Mouse (Mus musculus) adrenal gland, postnatal 14 days (tissue): Measurements from ENCODE around the gene Ublcp1. TPM values are rescaled to one million over a fixed set of nuclear protein-coding genes. Genes with fewer than 3 reads are reported as not detected.
A peak's percentile ranks its signal among the peaks of the same experiment; 100 is the strongest.

Source experiments
- DNase-seq: peaks from one replicate; pipeline ENCODE4 v3.0.0; 2021; ENCODE audit warnings: mixed read lengths
- long read RNA-seq, 2 experiments: library from polyadenylated mRNA; stranded (forward); transcript quantifications; one replicate each; pipeline ENCODE4 v2.0.0; 2021
- total RNA-seq: library from RNA; stranded (reverse); gene quantifications from 2 replicates; pipeline ENCODE4 v1.2.3, GENCODE M21; 2021

The Ublcp1 gene
- total RNA-seq = 41.8 and 42.6 TPM in 2 replicates
- long read RNA-seq, experiment 1, transcript Ublcp1-201 (11 exons, 2,088 nt) = major isoform, 54 of 66 reads
- long read RNA-seq, experiment 1, partial matches to known transcripts = 2 of 66 reads
- long read RNA-seq, experiment 1, other reads (novel, unspliced or antisense) = 10 of 66 reads
- long read RNA-seq, experiment 2, transcript Ublcp1-201 (11 exons, 2,088 nt) = major isoform, 49 of 62 reads
- long read RNA-seq, experiment 2, partial matches to known transcripts = 7 of 62 reads
- long read RNA-seq, experiment 2, other reads (novel, unspliced or antisense) = 4 of 62 reads

DNA sequence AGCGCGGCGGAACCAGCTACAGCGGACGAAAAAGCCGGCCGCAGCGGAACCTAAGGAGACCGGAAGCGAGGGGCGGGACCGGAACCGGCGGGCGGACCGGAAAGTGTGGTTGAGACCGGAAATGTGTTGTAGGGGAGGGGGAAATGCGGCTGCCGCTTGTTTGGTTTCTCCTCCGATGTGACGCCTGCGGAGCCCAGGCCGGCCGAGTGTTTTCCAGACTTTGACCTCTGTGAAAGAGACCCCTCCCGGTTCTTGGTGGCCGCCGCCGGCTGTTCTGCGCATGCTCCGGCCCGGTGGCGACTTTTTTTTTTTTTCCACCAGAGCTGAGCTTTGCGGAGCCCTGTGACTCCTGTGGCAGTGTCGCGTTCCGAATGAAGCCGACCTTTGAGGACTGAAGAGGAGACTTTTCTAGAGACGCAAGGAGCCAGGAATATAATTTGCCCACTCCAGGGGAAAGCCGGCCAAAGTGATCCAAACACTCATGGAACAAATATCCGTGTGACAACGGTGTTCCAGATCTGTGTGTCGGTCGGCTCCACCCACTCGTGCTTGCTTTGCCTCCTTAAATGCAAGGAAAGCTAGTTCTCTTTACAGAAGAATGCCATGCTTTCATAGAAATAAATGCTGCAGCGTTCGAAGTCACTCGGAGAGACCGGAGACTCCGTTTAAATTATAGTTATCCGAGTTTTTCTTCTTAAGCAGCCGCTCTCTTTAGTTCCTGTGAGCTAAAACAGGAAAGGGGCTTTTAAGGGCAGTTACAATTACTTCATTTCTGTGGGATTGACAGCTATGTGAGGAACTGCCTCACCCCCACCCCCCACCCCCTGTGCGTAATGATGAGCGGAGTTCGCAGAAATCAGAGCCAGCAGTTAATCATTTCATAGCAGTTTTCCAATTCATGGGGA lies at the start of gene Ublcp1:
Gene Ublcp1, minus strand, starts transcription at position 67 of the 905 bp plus-strand sequence.
- peak; percentile 97 for DNase-seq

DNA sequence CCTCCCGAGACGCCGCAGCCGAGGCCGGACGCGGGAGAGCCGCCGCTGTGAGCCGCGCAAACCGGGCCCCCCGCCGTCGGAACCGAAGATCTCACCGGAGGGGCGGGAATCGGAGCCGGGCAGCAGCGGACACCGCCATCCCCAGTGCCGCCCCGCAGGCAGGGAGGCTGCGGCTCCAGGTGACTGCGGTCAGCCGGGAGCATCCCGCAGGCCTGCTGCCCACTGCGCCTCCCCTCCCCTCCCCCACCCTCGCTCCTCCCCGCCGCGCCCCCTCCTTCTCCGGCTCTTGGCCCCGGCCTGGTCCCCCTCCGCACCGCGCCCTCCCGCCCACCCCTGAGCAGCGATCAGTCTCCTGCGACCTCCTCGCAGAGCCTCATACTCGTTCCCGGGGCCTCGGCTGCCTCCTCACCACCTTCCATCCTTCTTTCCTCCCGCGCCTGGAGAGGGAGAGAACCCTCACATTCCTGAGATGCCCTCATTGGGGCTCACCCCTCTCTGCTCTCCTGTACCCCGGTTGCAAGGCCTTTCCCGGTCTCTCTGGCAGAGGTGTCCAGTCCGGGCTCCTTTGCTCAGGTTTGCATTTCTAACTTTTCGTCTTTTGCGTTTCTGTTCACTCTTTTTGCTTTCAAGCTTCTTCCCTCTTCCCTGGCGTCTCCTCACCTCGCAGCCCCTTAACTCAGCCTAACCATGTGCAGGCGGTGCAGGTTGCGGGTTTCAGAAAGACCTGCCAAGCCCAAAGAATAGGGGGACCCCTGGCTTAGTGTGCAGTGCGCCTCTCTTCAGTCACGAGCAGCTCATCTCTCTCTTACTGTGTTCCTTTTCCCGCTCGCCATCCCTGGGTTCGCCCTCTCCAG lies 49.0 kb upstream of the Ublcp1 start:
- peak; percentile 60 for DNase-seq

GRCm38 (mm10) chr11:44518281-44519095 lies 48.2 kb upstream of the Ublcp1 start, which contains the start of gene Rnf145:
Gene Rnf145, plus strand, starts transcription at chr11:44518964.
- DNase-seq = peak; percentile 82

DNA sequence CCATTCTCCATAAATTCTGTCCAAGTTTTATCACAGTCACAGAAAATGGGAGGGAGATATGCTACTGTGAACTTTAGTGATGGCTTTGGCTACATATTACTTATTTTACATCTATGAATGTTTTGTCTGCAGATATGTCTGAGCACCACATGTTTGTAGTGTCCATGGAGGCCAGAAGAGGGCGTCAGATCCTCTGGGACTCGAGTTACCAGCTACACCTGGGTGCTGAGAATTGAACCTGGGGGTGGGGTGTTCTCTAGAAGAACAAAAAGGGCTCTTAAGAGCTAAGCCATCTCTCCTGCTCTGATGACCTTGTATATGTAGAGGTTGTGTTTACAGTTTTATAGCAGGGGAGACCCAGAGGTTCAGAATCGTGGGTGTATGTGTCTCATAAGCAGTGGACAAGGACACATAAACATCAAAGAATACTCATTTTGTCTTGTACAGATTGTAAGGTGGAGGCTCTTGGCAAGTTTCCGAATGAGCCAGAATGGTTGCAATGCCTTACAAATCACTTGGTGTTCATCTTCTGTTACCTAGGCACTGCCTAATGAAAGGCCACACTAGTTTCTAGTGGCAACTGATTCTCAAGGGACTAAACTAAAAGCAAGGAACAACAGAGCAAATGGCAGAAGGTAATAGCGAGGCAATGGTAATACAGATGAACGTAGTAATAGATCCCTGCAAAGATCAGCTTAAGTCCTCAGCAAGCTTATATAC lies 47.4 kb upstream of the Ublcp1 start:
- no peak for DNase-seq

DNA sequence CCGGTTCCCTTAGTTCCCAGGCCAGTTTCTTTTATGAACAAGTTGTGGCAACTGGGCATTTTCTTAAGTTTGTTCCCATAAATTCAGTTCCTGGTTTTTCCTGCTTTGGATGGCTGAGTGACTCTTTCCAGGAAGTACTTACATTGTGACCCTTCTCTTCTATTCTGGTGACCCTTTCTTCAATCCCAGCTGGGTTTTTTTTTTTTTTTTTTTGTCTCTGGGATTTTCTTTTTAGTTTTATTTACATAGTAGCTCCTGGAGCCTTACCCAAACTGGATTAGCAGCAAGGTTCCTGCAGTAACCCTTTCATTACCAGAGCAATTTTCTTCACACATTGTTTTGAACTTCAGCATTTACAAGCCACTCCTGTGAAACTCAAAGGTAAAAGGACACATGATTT lies 46.1 kb upstream of the Ublcp1 start:
- DNase-seq = no peak

GRCm38 (mm10) chr11:44514666-44515065 lies 44.4 kb upstream of the Ublcp1 start:
- DNase-seq = no peak

DNA sequence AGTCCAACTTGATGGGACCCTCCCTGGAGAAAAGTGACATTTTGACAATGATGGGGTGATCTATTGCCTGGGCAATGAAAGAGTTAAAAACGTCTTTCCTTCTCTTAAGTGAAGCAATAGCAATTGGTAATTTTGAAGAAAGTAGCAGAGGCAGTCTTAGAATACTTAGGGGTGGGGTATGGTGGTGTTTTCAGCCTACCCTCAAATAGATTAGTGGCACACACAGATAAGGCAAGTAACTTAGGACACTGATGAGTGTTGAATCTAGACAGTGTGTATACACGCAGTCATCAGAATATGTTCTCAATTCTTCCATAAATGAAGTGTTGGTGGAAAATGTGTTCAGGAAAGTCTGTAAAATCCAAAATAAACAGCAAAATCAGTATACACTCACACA lies 42.7 kb upstream of the Ublcp1 start:
- DNase-seq = no peak

- no peak for DNase-seq
Measured at GRCm38 (mm10) chr11:44512044-44513025, 42.0 kb upstream of the Ublcp1 start.

GRCm38 (mm10) chr11:44510371-44510770 lies 40.1 kb upstream of the Ublcp1 start:
- no peak for DNase-seq

DNA sequence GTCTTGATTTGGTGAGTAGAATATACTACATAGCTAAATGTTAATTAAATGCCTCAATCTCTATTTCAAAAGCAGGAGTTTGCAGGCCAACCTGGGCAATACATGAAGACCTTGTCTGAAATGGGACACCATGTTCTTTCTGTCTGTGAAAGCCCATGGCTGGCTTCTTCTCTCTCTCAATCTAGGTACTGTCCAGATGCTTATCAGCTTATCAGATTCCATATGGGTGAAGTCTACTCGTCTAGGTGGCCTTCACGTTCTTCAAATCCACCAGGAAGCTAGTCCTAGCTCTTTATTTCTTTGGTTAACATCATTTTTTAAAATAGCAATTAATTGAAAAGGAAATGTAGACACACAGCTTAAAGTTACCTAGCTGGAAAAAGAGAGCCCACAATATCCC lies 39.6 kb upstream of the Ublcp1 start:
- no peak for DNase-seq

DNA sequence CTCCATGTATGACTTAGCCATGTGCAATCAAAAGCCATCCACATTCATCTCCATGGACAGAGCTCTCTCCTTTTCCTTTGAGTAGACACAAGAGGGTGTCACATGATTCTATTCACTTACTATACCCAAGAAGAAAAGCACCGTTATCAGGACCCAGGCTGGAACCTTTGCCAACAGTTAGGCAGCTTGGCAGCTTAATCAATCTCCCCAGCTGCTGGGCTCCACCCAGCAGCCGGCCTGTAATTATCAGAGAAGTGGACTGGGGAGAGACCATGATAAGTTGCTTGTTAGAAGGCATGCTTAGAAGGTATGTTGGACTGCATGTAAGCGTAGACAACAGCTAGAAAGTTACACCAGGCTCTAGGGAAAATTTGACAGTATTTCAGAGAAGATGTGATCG lies 38.6 kb upstream of the Ublcp1 start:
- DNase-seq = no peak

GRCm38 (mm10) chr11:44504761-44505160 lies 34.5 kb upstream of the Ublcp1 start:
- no peak for DNase-seq

- DNase-seq = no peak
Measured at GRCm38 (mm10) chr11:44504146-44504545, 33.8 kb upstream of the Ublcp1 start.

GRCm38 (mm10) chr11:44502931-44503330 lies 32.6 kb upstream of the Ublcp1 start:
- DNase-seq = no peak

- no peak for DNase-seq
Measured at GRCm38 (mm10) chr11:44501477-44501876, 31.2 kb upstream of the Ublcp1 start.

DNA sequence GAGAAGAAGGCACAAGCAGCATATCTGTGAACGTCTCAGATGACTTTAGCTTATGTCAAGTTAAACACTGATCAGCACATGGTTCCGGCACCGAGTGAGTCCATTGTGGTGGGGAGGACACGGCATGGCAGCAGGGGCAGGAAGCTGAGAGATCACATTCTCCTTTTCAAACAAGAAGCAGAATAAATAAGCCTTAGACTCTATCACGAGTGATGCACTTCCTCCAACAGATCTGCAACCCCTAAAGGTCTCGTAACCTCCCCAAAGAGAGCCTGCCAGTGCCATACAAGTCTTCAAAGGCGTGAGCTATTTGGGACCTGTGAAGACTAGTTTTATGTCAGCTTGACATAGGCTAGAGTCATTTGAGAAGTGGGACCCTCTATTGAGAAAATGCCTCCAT lies 30.7 kb upstream of the Ublcp1 start:
- DNase-seq = no peak

DNA sequence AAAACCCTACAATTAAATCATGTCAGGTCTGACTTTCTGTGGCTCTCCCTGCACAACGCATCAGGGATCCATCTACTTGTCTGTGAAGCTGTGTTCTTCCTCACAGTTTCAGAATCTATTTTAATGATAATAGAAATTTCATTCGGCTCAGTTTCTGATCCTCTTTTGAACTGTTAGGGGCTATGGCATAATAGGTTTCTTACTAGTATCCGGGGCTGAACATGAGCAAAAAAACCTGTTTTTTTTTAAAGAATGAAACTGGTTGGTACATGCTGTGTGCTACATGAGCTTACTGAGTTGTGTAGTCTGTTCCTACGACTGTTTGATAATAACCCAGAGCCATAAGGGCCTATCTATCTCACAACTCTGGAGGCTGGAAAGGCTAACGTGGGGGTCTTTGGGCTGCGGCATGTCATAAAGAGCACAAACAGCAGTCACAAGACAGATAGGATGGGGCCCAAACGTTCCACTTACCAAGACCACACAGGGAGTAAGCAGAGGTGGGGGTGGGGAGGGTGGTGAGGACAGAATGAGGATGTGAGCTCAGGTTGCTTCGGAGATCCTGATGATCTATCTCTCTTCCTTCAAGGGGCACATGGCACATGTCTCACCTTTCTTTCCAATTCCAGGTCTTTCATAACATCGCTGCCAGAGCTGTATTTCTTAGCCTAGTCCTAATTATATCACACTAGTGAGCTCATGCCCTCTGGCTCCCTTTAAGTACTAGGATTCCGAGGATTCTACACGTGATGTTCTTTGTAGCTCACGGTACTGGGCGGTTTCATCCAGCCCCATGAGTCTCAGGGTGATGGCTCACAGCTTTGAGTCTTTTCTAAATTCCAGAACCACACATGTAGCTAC lies 28.3 kb upstream of the Ublcp1 start:
- no peak for DNase-seq

GRCm38 (mm10) chr11:44496217-44496616 lies 25.9 kb upstream of the Ublcp1 start:
- peak; percentile 33 for DNase-seq
